Mouse (Mus musculus) midbrain, embryonic 10.5 days (tissue): ENCODE results near the gene Id3. TPM values are rescaled to one million over a fixed set of nuclear protein-coding genes. Genes with fewer than 3 reads are reported as not detected.

Experiments
- DNase-seq: peaks from one replicate; pipeline ENCODE4 v3.0.0-alpha.2; 2017; ENCODE audit warnings: low spot score
- H3K27ac ChIP-seq: fragments of 300-500 bp; sonication (generic); replicated peaks from 2 replicates; pipeline ENCODE4 v1.5.1; 2016; ENCODE audit warnings: mild to moderate bottlenecking
- H3K27me3 ChIP-seq: fragments of 300-500 bp; sonication (generic); 2 replicates; pipeline ENCODE4 v1.6.1; 2016; ENCODE audit warnings: low read depth, mild to moderate bottlenecking; ENCODE audit not compliant: poor library complexity, severe bottlenecking
- H3K36me3 ChIP-seq: fragments of 300-500 bp; sonication (generic); 2 replicates; pipeline ENCODE4 v1.6.1; 2016; ENCODE audit warnings: mild to moderate bottlenecking, moderate library complexity
- H3K4me1 ChIP-seq: fragments of 300-500 bp; sonication (generic); 2 replicates; pipeline ENCODE4 v1.6.1; 2016
- H3K4me3 ChIP-seq: fragments of 300-500 bp; sonication (generic); 2 replicates; pipeline ENCODE4 v1.5.1; 2016; ENCODE audit warnings: mild to moderate bottlenecking, moderate library complexity
- H3K9me3 ChIP-seq: fragments of 300-500 bp; sonication (generic); replicated peaks from 2 replicates; pipeline ENCODE4 v1.6.1; 2016; ENCODE audit warnings: mild to moderate bottlenecking
- WGBS: fragments of 180-500 bp; shearing (Covaris S2); methylation state at CpG from one replicate; pipeline ENCODE4 v1.1.7; 2016; 5-methylcytosine and 5-hydroxymethylcytosine counted together
- polyA plus RNA-seq: library from polyadenylated mRNA; unstranded; fragments of >200 nt; fragmentation: Nextera tagmentation; extraction: Ambion mirVana; gene quantifications from 2 replicates; pipeline ENCODE4 v1.2.1, GENCODE M21; 2016

Gene Id3
- polyA plus RNA-seq, 1 experiment from 2014 or later = 802 TPM

- Histone ChIP-seq H3K9me3 (peaks cover 9% of the 10 kb centered on the region), H3K4me1 (peaks cover 44% of the 10 kb centered on the region), H3K36me3 (no peaks in the 10 kb centered on the region), H3K27me3 (no peaks in the 10 kb centered on the region), H3K4me3 (no peak overlapping the region), H3K27ac (0 out of 2 replicates have a peak overlapping the region, but pooled peaks have one; percentile 67)
- DNase-seq = no peak
- WGBS = 94% methylated on average over 1 of the region's 1 CpGs
Observed at GRCm38 (mm10) chr4:136129842-136130241, 13.5 kb upstream of the Id3 start.

GRCm38 (mm10) chr4:136133801-136134200, 9.5 kb upstream of the Id3 start:
- Histone ChIP-seq H3K27me3 (no peaks in the 10 kb centered on the region), H3K36me3 (no peaks in the 10 kb centered on the region), H3K9me3 (peaks cover 9% of the 10 kb centered on the region), H3K27ac (peak overlapping the region; percentile 99), H3K4me3 (peak overlapping the region; percentile 52), H3K4me1 (peaks cover 69% of the 10 kb centered on the region)
- DNase-seq = no peak
- 12% methylated on average over 9 of the region's 9 CpGs for WGBS

GRCm38 (mm10) chr4:136134418-136134977, 8.8 kb upstream of the Id3 start:
- Histone ChIP-seq H3K27me3 (no peaks in the 10 kb centered on the region), H3K36me3 (no peaks in the 10 kb centered on the region), H3K4me3 (peak overlapping the region; percentile 52), H3K27ac (peak overlapping the region; percentile 99), H3K9me3 (peaks cover 5% of the 10 kb centered on the region), H3K4me1 (peaks cover 76% of the 10 kb centered on the region)
- DNase-seq = peak; percentile 76
- WGBS = 1% methylated on average over 15 of the region's 15 CpGs

GRCm38 (mm10) chr4:136134978-136135873, 8.1 kb upstream of the Id3 start:
- peaks cover 84% of the 10 kb centered on the region for H3K4me1 ChIP-seq
- DNase-seq = peak; percentile 92
- H3K27ac ChIP-seq = peak overlapping the region; percentile 99
- no peaks in the 10 kb centered on the region for H3K27me3 ChIP-seq
- peak overlapping the region; percentile 52 for H3K4me3 ChIP-seq
- WGBS = under 1% methylated on average over 50 of the region's 50 CpGs
- no peaks in the 10 kb centered on the region for H3K9me3 ChIP-seq
- no peaks in the 10 kb centered on the region for H3K36me3 ChIP-seq

- peak; percentile 73 for DNase-seq
- peak overlapping the region; percentile 52 for H3K4me3 ChIP-seq
- peak overlapping the region; percentile 99 for H3K27ac ChIP-seq
- peaks cover 92% of the 10 kb centered on the region for H3K4me1 ChIP-seq
- no peaks in the 10 kb centered on the region for H3K27me3 ChIP-seq
- 22% methylated on average over 9 of the region's 9 CpGs for WGBS
- no peaks in the 10 kb centered on the region for H3K36me3 ChIP-seq
- no peaks in the 10 kb centered on the region for H3K9me3 ChIP-seq
Observed at GRCm38 (mm10) chr4:136135874-136136728, 7.2 kb upstream of the Id3 start.

GRCm38 (mm10) chr4:136139326-136140110, 3.8 kb upstream of the Id3 start:
- no peaks in the 10 kb centered on the region for H3K9me3 ChIP-seq
- no peak for DNase-seq
- 55% methylated on average over 17 of the region's 17 CpGs for WGBS
- H3K36me3 ChIP-seq = peaks cover under 1% of the 10 kb centered on the region; the same call in 1 of the 2 replicates
- H3K4me3 ChIP-seq = peak overlapping the region; percentile 96; the same call in 1 of the 2 replicates
- H3K27me3 ChIP-seq = no peaks in the 10 kb centered on the region
- H3K27ac ChIP-seq = peak overlapping the region; percentile 99
- H3K4me1 ChIP-seq = peaks cover 96% of the 10 kb centered on the region

GRCm38 (mm10) chr4:136140327-136141250, 2.7 kb upstream of the Id3 start:
- peak; percentile 98 for DNase-seq
- Histone ChIP-seq H3K4me3 (peak overlapping the region; percentile 96), H3K27me3 (no peaks in the 10 kb centered on the region), H3K36me3 (peaks cover 12% of the 10 kb centered on the region), H3K4me1 (peaks cover 96% of the 10 kb centered on the region), H3K27ac (peak overlapping the region; percentile 99), H3K9me3 (no peaks in the 10 kb centered on the region)
- WGBS = 3% methylated on average over 31 of the region's 31 CpGs

- Histone ChIP-seq H3K4me1 (peaks cover 97% of the 10 kb centered on the region), H3K4me3 (peak overlapping the region; percentile 96), H3K27me3 (0 out of 2 replicates have a peak, but pooled peaks cover 10% of the 10 kb centered on the region), H3K36me3 (peaks cover 15% of the 10 kb centered on the region), H3K9me3 (no peaks in the 10 kb centered on the region), H3K27ac (peak overlapping the region; percentile 99)
- peak; percentile 39 for DNase-seq
- WGBS = 10% methylated on average over 17 of the region's 17 CpGs
Observed at GRCm38 (mm10) chr4:136142267-136143192, 767 bp upstream of the Id3 start.

GRCm38 (mm10) chr4:136144126-136144926, 1.0 kb downstream of the Id3 start:
- H3K9me3 ChIP-seq = no peaks in the 10 kb centered on the region
- H3K4me3 ChIP-seq = peak overlapping the region; percentile 96
- WGBS = under 1% methylated on average over 50 of the region's 50 CpGs
- H3K36me3 ChIP-seq = peaks cover 15% of the 10 kb centered on the region
- DNase-seq = peak; percentile 73
- H3K4me1 ChIP-seq = peaks cover 97% of the 10 kb centered on the region
- H3K27ac ChIP-seq = peak overlapping the region; percentile 99
- H3K27me3 ChIP-seq = peaks cover 10% of the 10 kb centered on the region; the same call in 1 of the 2 replicates

- no peaks in the 10 kb centered on the region for H3K9me3 ChIP-seq
- DNase-seq = no peak
- under 1% methylated on average over 11 of the region's 11 CpGs for WGBS
- peaks cover 15% of the 10 kb centered on the region for H3K36me3 ChIP-seq
- peaks cover 91% of the 10 kb centered on the region for H3K4me1 ChIP-seq
- peaks cover 10% of the 10 kb centered on the region; the same call in 1 of the 2 replicates for H3K27me3 ChIP-seq
- H3K27ac ChIP-seq = peak overlapping the region; percentile 99
- peak overlapping the region; percentile 96 for H3K4me3 ChIP-seq
Observed at GRCm38 (mm10) chr4:136144927-136145292, 1.6 kb downstream of the Id3 start.
